Mouse (Mus musculus) MEL (cell line): Measurements from ENCODE around the gene Pip5kl1. TPM values are rescaled to one million over a fixed set of nuclear protein-coding genes. Genes with fewer than 3 reads are reported as not detected.

Experiments
- DNase-seq: peaks from one replicate; pipeline ENCODE4 v3.0.0; 2011; ENCODE audit warnings: low read depth, low spot score
- H3K27ac ChIP-seq: 2 replicates; pipeline ENCODE4 v1.5.1; 2012; ENCODE audit warnings: low read depth, mild to moderate bottlenecking, control low read depth, low read length, moderate library complexity; ENCODE audit not compliant: control insufficient read depth
- H3K27me3 ChIP-seq, 2 experiments: fragments of 150-350 bp in 1 of 2; sonication (generic) in 1 of 2; 2 replicates each; pipeline ENCODE4 v1.6.1; 2012; ENCODE audit warnings: low read length in 2 of 2, mild to moderate bottlenecking in 2 of 2, improper control_type of control experiment in 1 of 2, moderate library complexity in 1 of 2; ENCODE audit not compliant: insufficient read depth in 2 of 2, control insufficient read depth in 1 of 2
- H3K36me3 ChIP-seq, 2 experiments: 2 replicates each; pipeline ENCODE4 v1.6.1; 2012 to 2014; ENCODE audit warnings: low read length in 2 of 2, improper control_type of control experiment in 1 of 2, inconsistent platforms in 1 of 2, mild to moderate bottlenecking in 1 of 2; ENCODE audit not compliant: insufficient read depth in 2 of 2, control insufficient read depth in 1 of 2
- H3K4me1 ChIP-seq, 2 experiments: fragments of 150-350 bp in 1 of 2; sonication (generic) in 1 of 2; 2 replicates each; pipeline ENCODE4 v1.6.1; 2012; ENCODE audit warnings: low read length in 2 of 2, improper control_type of control experiment in 1 of 2, mild to moderate bottlenecking in 1 of 2; ENCODE audit not compliant: insufficient read depth in 2 of 2, control insufficient read depth in 1 of 2
- H3K4me3 ChIP-seq, 2 experiments: fragments of 150-350 bp in 1 of 2; sonication (generic) in 1 of 2; 2 replicates each; pipeline ENCODE4 v1.5.1; 2012; ENCODE audit warnings: low read depth in 2 of 2, low read length in 2 of 2, mild to moderate bottlenecking in 2 of 2, moderate library complexity in 2 of 2, control low read depth in 1 of 2, improper control_type of control experiment in 1 of 2; ENCODE audit not compliant: control insufficient read depth in 1 of 2, insufficient read depth in 1 of 2
- H3K79me2 ChIP-seq: 2 replicates; pipeline ENCODE4 v1.6.1; 2012; ENCODE audit warnings: mild to moderate bottlenecking, low read length, moderate library complexity; ENCODE audit not compliant: control insufficient read depth, poor library complexity, insufficient read depth
- H3K9ac ChIP-seq: 2 replicates; pipeline ENCODE4 v1.6.1; 2012; ENCODE audit warnings: low read depth, mild to moderate bottlenecking, control low read depth, low read length, moderate library complexity; ENCODE audit not compliant: control insufficient read depth, poor library complexity, severe bottlenecking
- H3K9me3 ChIP-seq: fragments of 150-350 bp; sonication (generic); replicated peaks from 2 replicates; pipeline ENCODE4 v1.6.1; 2012; ENCODE audit warnings: mild to moderate bottlenecking, low read length, improper control_type of control experiment, moderate library complexity; ENCODE audit not compliant: insufficient read depth
- CHD2 ChIP-seq: IDR thresholded peaks from 2 replicates; pipeline ENCODE4 v1.6.1; 2011; ENCODE audit warnings: low read length, improper control_type of control experiment
- ELF1 ChIP-seq: IDR thresholded peaks from 2 replicates; pipeline ENCODE4 v1.6.1; 2014; ENCODE audit warnings: low read depth, mild to moderate bottlenecking, inconsistent platforms, low read length, improper control_type of control experiment, moderate library complexity
- GABPA ChIP-seq: IDR thresholded peaks from 2 replicates; pipeline ENCODE4 v1.6.1; 2012; ENCODE audit warnings: low read depth, mild to moderate bottlenecking, inconsistent platforms, low read length, improper control_type of control experiment, moderate library complexity
- GATA1 ChIP-seq: IDR thresholded peaks from 2 replicates; pipeline ENCODE4 v1.6.1; 2011; ENCODE audit warnings: low read depth, low read length, improper control_type of control experiment
- KAT2A ChIP-seq: conservative IDR thresholded peaks from 2 replicates; pipeline ENCODE4 v1.6.1; 2012; ENCODE audit warnings: low read depth, low read length, improper control_type of control experiment, inconsistent platforms
- MAX ChIP-seq: IDR thresholded peaks from 2 replicates; pipeline ENCODE4 v1.6.1; 2011; ENCODE audit warnings: low read length, improper control_type of control experiment
- MAZ ChIP-seq: IDR thresholded peaks from 2 replicates; pipeline ENCODE4 v1.6.1; 2012; ENCODE audit warnings: low read depth, mild to moderate bottlenecking, inconsistent platforms, low read length, improper control_type of control experiment
- MEF2A ChIP-seq: IDR thresholded peaks from 2 replicates; pipeline ENCODE4 v1.6.1; 2014; ENCODE audit warnings: low read depth, mild to moderate bottlenecking, inconsistent platforms, low read length, improper control_type of control experiment; ENCODE audit not compliant: poor library complexity, insufficient replicate concordance, severe bottlenecking; ENCODE audit errors: extremely low read depth
- MYC ChIP-seq: IDR thresholded peaks from 2 replicates; pipeline ENCODE4 v1.6.1; 2011; ENCODE audit warnings: low read depth, mild to moderate bottlenecking, low read length, improper control_type of control experiment, moderate library complexity
- NRF1 ChIP-seq: IDR thresholded peaks from 2 replicates; pipeline ENCODE4 v1.6.1; 2014; ENCODE audit warnings: low read depth, mild to moderate bottlenecking, inconsistent platforms, low read length, improper control_type of control experiment, moderate library complexity; ENCODE audit not compliant: poor library complexity, insufficient read depth, severe bottlenecking
- POLR2AphosphoS2 ChIP-seq: IDR thresholded peaks from 2 replicates; pipeline ENCODE4 v1.6.1; 2011; ENCODE audit warnings: low read length, improper control_type of control experiment
- RAD21 ChIP-seq: IDR thresholded peaks from 2 replicates; pipeline ENCODE4 v1.6.1; 2011; ENCODE audit warnings: mild to moderate bottlenecking, low read depth, low read length, improper control_type of control experiment
- TAL1 ChIP-seq: IDR thresholded peaks from 2 replicates; pipeline ENCODE4 v1.6.1; 2012; ENCODE audit warnings: mild to moderate bottlenecking, inconsistent platforms, low read length, moderate library complexity, mixed read lengths
- TCF12 ChIP-seq: IDR thresholded peaks from 2 replicates; pipeline ENCODE4 v1.6.1; 2014; ENCODE audit warnings: low read depth, mild to moderate bottlenecking, inconsistent platforms, low read length, improper control_type of control experiment, moderate library complexity
- USF1 ChIP-seq: IDR thresholded peaks from 2 replicates; pipeline ENCODE4 v1.6.1; 2014; ENCODE audit warnings: low read depth, mild to moderate bottlenecking, inconsistent platforms, low read length, improper control_type of control experiment, moderate library complexity
- USF2 ChIP-seq, 2 experiments: IDR thresholded peaks; 2 replicates each; pipeline ENCODE4 v1.6.1; 2011 to 2012; ENCODE audit warnings: improper control_type of control experiment in 2 of 2, low read length in 2 of 2, borderline replicate concordance in 1 of 2, inconsistent platforms in 1 of 2, low read depth in 1 of 2, mild to moderate bottlenecking in 1 of 2; ENCODE audit not compliant: insufficient read depth in 1 of 2
- ZMIZ1 ChIP-seq: IDR thresholded peaks from 2 replicates; pipeline ENCODE4 v1.6.1; 2012; ENCODE audit warnings: low read depth, mild to moderate bottlenecking, inconsistent platforms, low read length, improper control_type of control experiment, moderate library complexity
- ZNF384 ChIP-seq: IDR thresholded peaks from 2 replicates; pipeline ENCODE4 v1.6.1; 2012; ENCODE audit warnings: low read depth, mild to moderate bottlenecking, inconsistent platforms, low read length, improper control_type of control experiment
- polyA plus RNA-seq, 2 experiments: library from polyadenylated mRNA; stranded (reverse) in 1 of 2; unstranded in 1 of 2; fragments of >175 nt in 1 of 2; fragments of >200 nt in 1 of 2; gene quantifications; 2 replicates each; pipeline versions ENCODE4 v1.2.1 to v1.2.4; 2012; ENCODE audit warnings: low replicate concordance in 2 of 2, low read depth in 1 of 2; ENCODE audit not compliant: insufficient read length in 2 of 2, insufficient read depth in 1 of 2, missing spikeins in 1 of 2
- total RNA-seq: library from RNA; depleted of rRNA; stranded (reverse); fragments of 300-350 nt; gene quantifications from 2 replicates; pipeline ENCODE4 v1.2.3, GENCODE M21; 2012

Gene Pip5kl1
- total and polyA plus RNA-seq, 3 experiments = 0.22 to 0.58 TPM; not detected in 1

GRCm38 (mm10) chr2:32549764-32550163 lies 24.8 kb upstream of the Pip5kl1 start:
- no peak overlapping the region for H3K27ac ChIP-seq
- TF ChIP-seq RAD21 = no peak
- no peak for TF ChIP-seq MEF2A
- no peak for TF ChIP-seq NRF1
- no peak for TF ChIP-seq USF2 (IDR thresholded peaks at IDR 0.05; ENCODE audit: borderline replicate concordance in 1 of 2, insufficient read depth in 1 of 2, low read depth in 1 of 2, low read length in 2 of 2)
- no peak for TF ChIP-seq MYC
- TF ChIP-seq CHD2 = no peak
- no peak for TF ChIP-seq ZNF384
- no peak for TF ChIP-seq POLR2AphosphoS2
- no peaks in the 10 kb centered on the region for H3K27me3 ChIP-seq
- no peaks in the 10 kb centered on the region for H3K9me3 ChIP-seq
- H3K79me2 ChIP-seq = no peaks in the 10 kb centered on the region
- no peak for DNase-seq
- H3K36me3 ChIP-seq = no peaks in the 10 kb centered on the region
- H3K4me1 ChIP-seq = no peaks in the 10 kb centered on the region
- H3K9ac ChIP-seq = no peak overlapping the region
- no peak overlapping the region for H3K4me3 ChIP-seq

- Histone ChIP-seq H3K9me3 (no peaks in the 10 kb centered on the region), H3K79me2 (no peaks in the 10 kb centered on the region), H3K27me3 (no peaks in the 10 kb centered on the region), H3K4me1 (no peaks in the 10 kb centered on the region), H3K36me3 (no peaks in the 10 kb centered on the region), H3K9ac (no peak overlapping the region), H3K4me3 (no peak overlapping the region), H3K27ac (no peak overlapping the region)
- TF ChIP-seq MAZ = no peak
- TF ChIP-seq NRF1 = no peak
- no peak for TF ChIP-seq TCF12
- DNase-seq = no peak
Observed at GRCm38 (mm10) chr2:32551236-32551635, 23.4 kb upstream of the Pip5kl1 start.

GRCm38 (mm10) chr2:32553592-32554148 lies 20.9 kb upstream of the Pip5kl1 start:
- H3K27me3 ChIP-seq = no peaks in the 10 kb centered on the region
- no peaks in the 10 kb centered on the region for H3K79me2 ChIP-seq
- H3K9ac ChIP-seq = no peak overlapping the region
- no peaks in the 10 kb centered on the region for H3K36me3 ChIP-seq
- no peaks in the 10 kb centered on the region for H3K4me1 ChIP-seq
- no peak for DNase-seq
- H3K9me3 ChIP-seq = no peaks in the 10 kb centered on the region
- no peak for TF ChIP-seq ZMIZ1
- TF ChIP-seq GABPA = no peak
- TF ChIP-seq KAT2A = no peak
- no peak for TF ChIP-seq TAL1
- TF ChIP-seq TCF12 = no peak
- no peak for TF ChIP-seq ELF1
- no peak for TF ChIP-seq NRF1
- no peak for TF ChIP-seq USF1
- TF ChIP-seq GATA1 = no peak
- no peak for TF ChIP-seq MAX
- TF ChIP-seq POLR2AphosphoS2 = no peak
- no peak overlapping the region for H3K4me3 ChIP-seq
- no peak overlapping the region for H3K27ac ChIP-seq
